Mouse (Mus musculus): Measurements from ENCODE around the gene Srsf3. TPM values are rescaled to one million over a fixed set of nuclear protein-coding genes. Genes with fewer than 3 reads are reported as not detected.

The Srsf3 gene
- polyA plus RNA-seq, 1 experiment: 110 TPM

- H3K4me3 ChIP-seq (ENCODE audit: insufficient read depth, low read length): no peak overlapping the region
- no peaks in the 10 kb centered on the region; the same call in 1 of the 2 replicates for H3K4me1 ChIP-seq (ENCODE audit: control insufficient read depth, insufficient read depth, low read length)
- no peak overlapping the region for H3K27ac ChIP-seq (ENCODE audit: insufficient read depth, low read length)
- TF ChIP-seq CTCF (IDR thresholded peaks at IDR 0.05; ENCODE audit: extremely low read depth, insufficient read depth, low read length) (no peak), POLR2A (IDR thresholded peaks at IDR 0.05; ENCODE audit: extremely low read depth, insufficient read depth, low read length) (no peak)
These were observed 10.1 kb downstream of the Srsf3 start for GRCm38 (mm10) chr17:29042569-29042968.

- H3K27ac ChIP-seq (ENCODE audit: insufficient read depth, low read length): no peak overlapping the region
- no peaks in the 10 kb centered on the region; the same call in 1 of the 2 replicates for H3K4me1 ChIP-seq (ENCODE audit: control insufficient read depth, insufficient read depth, low read length)
- H3K4me3 ChIP-seq (ENCODE audit: insufficient read depth, low read length): no peak overlapping the region
- TF ChIP-seq CTCF (IDR thresholded peaks at IDR 0.05; ENCODE audit: extremely low read depth, insufficient read depth, low read length) (no peak), POLR2A (IDR thresholded peaks at IDR 0.05; ENCODE audit: extremely low read depth, insufficient read depth, low read length) (no peak)
These were observed 11.2 kb downstream of the Srsf3 start for GRCm38 (mm10) chr17:29043583-29043982.

- no peak for TF ChIP-seq POLR2A (IDR thresholded peaks at IDR 0.05; ENCODE audit: extremely low read depth, insufficient read depth, low read length)
- no peak for TF ChIP-seq CTCF (IDR thresholded peaks at IDR 0.05; ENCODE audit: extremely low read depth, insufficient read depth, low read length)
- H3K4me1 ChIP-seq (ENCODE audit: control insufficient read depth, insufficient read depth, low read length): no peaks in the 10 kb centered on the region; the same call in 1 of the 2 replicates
- no peak overlapping the region for H3K4me3 ChIP-seq (ENCODE audit: insufficient read depth, low read length)
- H3K27ac ChIP-seq (ENCODE audit: insufficient read depth, low read length): no peak overlapping the region
These were observed 11.9 kb downstream of the Srsf3 start for GRCm38 (mm10) chr17:29044146-29044924.

GRCm38 (mm10) chr17:29044925-29045319, 12.5 kb downstream of the Srsf3 start:
- Histone ChIP-seq H3K27ac (ENCODE audit: insufficient read depth, low read length) (no peak overlapping the region), H3K4me1 (ENCODE audit: control insufficient read depth, insufficient read depth, low read length) (peaks cover 1% of the 10 kb centered on the region; the same call in 1 of the 2 replicates), H3K4me3 (ENCODE audit: insufficient read depth, low read length) (no peak overlapping the region)
- TF ChIP-seq POLR2A (IDR thresholded peaks at IDR 0.05; ENCODE audit: extremely low read depth, insufficient read depth, low read length) (no peak), CTCF (IDR thresholded peaks at IDR 0.05; ENCODE audit: extremely low read depth, insufficient read depth, low read length) (peak; percentile 62)

GRCm38 (mm10) chr17:29045741-29046530, 13.5 kb downstream of the Srsf3 start:
- TF ChIP-seq POLR2A (IDR thresholded peaks at IDR 0.05; ENCODE audit: extremely low read depth, insufficient read depth, low read length) (no peak), CTCF (IDR thresholded peaks at IDR 0.05; ENCODE audit: extremely low read depth, insufficient read depth, low read length) (no peak)
- no peak overlapping the region for H3K27ac ChIP-seq (ENCODE audit: insufficient read depth, low read length)
- no peak overlapping the region for H3K4me3 ChIP-seq (ENCODE audit: insufficient read depth, low read length)
- peaks cover 1% of the 10 kb centered on the region; the same call in 1 of the 2 replicates for H3K4me1 ChIP-seq (ENCODE audit: control insufficient read depth, insufficient read depth, low read length)

- TF ChIP-seq CTCF (IDR thresholded peaks at IDR 0.05; ENCODE audit: extremely low read depth, insufficient read depth, low read length) (no peak), POLR2A (IDR thresholded peaks at IDR 0.05; ENCODE audit: extremely low read depth, insufficient read depth, low read length) (no peak)
These were observed 14.4 kb downstream of the Srsf3 start for GRCm38 (mm10) chr17:29046863-29047262.

GRCm38 (mm10) chr17:29047697-29048514, 15.5 kb downstream of the Srsf3 start:
- Histone ChIP-seq H3K4me3 (ENCODE audit: insufficient read depth, low read length) (no peak overlapping the region), H3K27ac (ENCODE audit: insufficient read depth, low read length) (no peak overlapping the region), H3K4me1 (ENCODE audit: control insufficient read depth, insufficient read depth, low read length) (peaks cover 1% of the 10 kb centered on the region; the same call in 1 of the 2 replicates)
- no peak for TF ChIP-seq CTCF (IDR thresholded peaks at IDR 0.05; ENCODE audit: extremely low read depth, insufficient read depth, low read length)
- TF ChIP-seq POLR2A (IDR thresholded peaks at IDR 0.05; ENCODE audit: extremely low read depth, insufficient read depth, low read length): no peak

More at GRCm38 (mm10) chr17:29046863-29047262, 14.4 kb downstream of the Srsf3 start:
- H3K4me3 ChIP-seq (ENCODE audit: insufficient read depth, low read length): no peak overlapping the region
- peaks cover 1% of the 10 kb centered on the region; the same call in 1 of the 2 replicates for H3K4me1 ChIP-seq (ENCODE audit: control insufficient read depth, insufficient read depth, low read length)
- no peak overlapping the region for H3K27ac ChIP-seq (ENCODE audit: insufficient read depth, low read length)

- TF ChIP-seq CTCF (IDR thresholded peaks at IDR 0.05; ENCODE audit: extremely low read depth, insufficient read depth, low read length) (peak; percentile 87), POLR2A (IDR thresholded peaks at IDR 0.05; ENCODE audit: extremely low read depth, insufficient read depth, low read length) (no peak)
- peaks cover 1% of the 10 kb centered on the region; the same call in 1 of the 2 replicates for H3K4me1 ChIP-seq (ENCODE audit: control insufficient read depth, insufficient read depth, low read length)
- H3K4me3 ChIP-seq (ENCODE audit: insufficient read depth, low read length): no peak overlapping the region
- no peak overlapping the region for H3K27ac ChIP-seq (ENCODE audit: insufficient read depth, low read length)
These were observed 16.5 kb downstream of the Srsf3 start for GRCm38 (mm10) chr17:29048748-29049507.

All from cortical plate, adult 2 months (tissue).